Mouse (Mus musculus) spleen, embryonic (tissue): ENCODE measurements around the gene Elmo1.

Experiments
- CTCF ChIA-PET: fragments of 350-600 bp; sonication (Branson Sonifier 250); formaldehyde crosslinking; loops from one replicate; lab custom pipeline; 2022; lab: Charles Lee

Gene Elmo1

DNA sequence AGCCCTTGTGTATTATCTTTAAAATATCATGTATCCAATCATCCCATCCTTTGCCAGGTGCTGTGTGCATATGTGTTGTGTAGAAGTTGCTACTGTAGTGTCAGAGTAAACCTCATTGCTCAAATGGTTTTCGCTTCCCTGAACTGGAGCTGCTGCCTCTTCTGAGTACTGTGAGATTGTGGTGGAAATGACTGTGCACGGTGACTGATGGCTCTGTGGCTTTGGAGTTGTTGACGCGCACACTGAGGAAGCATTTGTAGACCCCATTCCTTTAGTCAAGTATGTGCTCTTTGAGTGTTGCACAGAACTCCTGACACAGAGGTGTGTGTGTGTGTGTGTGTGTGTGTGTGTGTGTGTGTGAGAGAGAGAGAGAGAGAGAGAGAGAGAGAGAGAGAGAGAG lies 166.2 kb downstream of the Elmo1 start:
- CTCF ChIA-PET, result interaction anchor here (0.9 kb wide), 1 partner anchor 19 kb away, joined by 3 read pairs; no protein-coding TSS in a partner anchor

DNA sequence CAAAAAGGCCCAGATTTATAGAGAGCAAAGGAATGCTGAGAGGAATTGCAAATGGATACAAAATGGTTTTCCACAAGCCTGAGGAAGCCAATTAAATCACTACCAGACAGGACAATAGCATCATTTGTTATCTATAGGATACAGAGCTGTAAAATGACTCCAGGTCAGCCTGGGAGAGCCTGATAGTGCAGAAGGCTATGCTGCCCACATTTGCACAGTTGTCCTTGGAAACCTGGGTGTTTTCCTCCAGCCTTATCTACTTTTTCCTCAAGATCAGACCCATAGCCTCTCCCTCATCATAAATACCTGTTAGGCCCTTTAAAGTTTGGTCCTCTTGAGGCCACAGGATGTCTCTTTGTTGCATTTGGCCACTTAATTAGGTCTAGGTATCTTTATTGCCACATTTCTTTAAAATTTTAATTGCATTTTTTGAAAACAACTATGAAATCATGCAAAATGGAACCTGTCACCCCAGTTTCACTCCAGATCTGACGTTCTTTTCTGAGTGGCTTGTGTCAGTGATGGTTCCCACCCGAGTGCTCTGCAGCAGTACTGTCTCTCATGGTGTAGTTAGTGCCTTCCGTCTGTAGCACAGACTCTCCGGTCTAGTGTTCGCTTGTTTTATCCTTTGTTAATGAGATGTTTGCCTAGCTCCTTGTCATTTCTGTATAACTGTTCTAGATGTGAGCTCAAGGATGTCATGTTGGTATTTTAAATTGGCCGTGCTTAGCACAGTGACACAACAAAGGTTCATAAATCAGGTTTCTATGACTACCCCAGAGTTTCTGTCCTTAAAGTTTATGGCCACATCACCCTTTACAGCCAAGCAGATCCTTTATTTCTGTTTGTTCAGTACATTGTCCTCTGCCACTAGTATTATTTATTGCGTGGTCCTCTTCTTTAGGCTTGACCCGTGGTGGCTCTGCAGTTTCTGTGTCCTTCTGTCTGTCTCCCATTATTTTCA lies 167.4 kb downstream of the Elmo1 start:
- CTCF ChIA-PET, result no interaction called here

DNA sequence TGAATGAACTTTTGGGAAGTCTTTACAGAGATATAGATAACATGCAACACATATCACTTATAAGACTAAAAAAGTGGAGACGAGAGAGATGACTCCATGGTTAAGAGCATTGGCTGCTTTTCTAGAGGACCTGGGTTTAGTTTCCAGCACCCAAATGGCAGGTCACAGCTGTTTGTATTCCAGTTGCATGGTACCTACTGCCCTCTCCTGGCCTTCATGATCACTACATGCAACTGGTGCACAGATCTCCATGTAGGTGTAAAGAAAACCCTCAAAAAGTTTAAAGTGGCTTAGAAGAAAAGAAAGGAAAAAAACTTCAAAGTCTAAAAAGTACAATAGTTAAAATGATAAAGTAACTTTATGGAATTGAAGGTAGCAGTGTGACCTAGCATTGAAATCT lies 172.8 kb downstream of the Elmo1 start:
- CTCF ChIA-PET, result no interaction called here

DNA sequence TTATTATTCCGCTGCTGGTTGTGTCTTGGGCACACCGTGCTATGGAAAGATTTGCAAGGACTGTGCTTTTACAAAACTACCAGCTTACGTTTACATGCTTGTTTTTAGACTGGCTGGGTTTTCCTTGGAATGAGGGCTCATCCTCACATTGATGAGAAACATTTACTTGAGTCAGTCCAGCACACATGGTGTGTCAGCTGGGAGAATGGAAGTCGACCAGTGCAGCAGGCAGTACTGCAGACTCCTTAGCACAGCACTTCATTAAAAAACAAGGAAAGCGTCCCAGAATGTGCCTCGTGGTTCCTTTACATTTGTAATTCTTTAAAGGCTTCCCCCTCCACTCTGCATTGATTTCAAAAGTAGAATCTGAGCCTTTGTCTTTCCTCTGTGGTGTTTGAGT lies 179.8 kb downstream of the Elmo1 start:
- CTCF ChIA-PET, result interaction anchor here (0.6 kb wide), 1 partner anchor 575 kb away, joined by 3 read pairs; no protein-coding TSS in a partner anchor

DNA sequence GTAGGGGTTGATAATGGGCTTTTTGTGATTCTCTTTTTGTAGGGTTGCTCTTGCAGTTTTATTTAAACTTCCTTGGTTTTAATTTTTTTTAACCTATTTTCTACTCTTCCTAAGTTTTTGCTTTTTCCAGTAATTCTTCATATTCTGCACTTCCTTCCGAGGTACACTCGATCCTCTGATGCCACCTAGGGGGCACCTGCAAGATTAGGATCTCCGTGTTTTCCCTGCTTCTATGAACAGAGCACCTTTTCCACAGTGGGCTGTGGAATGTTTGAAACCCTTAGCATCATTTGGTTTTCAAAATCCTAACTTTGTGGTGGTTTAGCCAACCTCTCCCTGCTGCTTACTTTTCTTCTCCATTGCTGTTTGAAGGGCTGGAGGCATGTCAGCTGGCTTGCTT lies 181.4 kb downstream of the Elmo1 start:
- CTCF ChIA-PET, result no interaction called here

DNA sequence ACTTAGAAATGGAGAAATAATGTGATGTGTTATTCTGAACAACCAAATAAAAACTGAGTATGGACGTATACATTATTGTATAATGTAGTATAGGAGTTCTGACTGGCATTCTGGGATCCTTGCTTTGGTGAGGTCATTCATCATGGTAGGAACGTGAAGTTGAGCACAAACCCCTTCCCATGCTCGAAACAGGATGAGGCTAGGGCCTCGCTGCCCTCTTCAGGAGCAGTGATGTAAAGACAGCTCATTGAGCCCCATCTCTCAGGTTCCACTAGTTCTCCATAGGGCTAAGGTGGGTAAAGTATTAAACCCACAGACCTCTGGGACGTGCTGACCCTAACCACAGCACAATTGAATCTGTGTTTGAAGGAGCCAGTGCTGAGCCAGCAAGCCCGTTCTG lies 182.2 kb downstream of the Elmo1 start:
- CTCF ChIA-PET, result interaction anchor here (0.6 kb wide), 1 partner anchor 88 kb away, joined by 5 read pairs; no protein-coding TSS in a partner anchor

DNA sequence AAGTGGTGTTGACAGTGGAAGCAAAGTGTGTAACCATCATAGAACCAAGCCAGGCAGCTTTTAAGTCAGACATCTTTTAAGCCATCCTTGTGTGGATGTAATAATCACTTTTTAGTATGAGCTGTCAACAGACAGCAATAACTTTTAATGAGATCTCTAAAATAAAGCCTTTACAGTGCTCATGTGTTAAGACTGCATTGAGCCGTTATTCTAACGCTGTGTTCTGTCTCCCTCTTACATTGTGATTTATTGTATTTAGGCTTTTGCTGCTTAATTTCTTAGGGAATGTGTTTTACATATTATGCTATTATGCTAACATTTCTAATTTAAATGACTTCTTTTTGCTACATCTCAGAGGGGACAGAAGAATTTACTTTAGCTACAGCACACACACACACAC lies 189.5 kb downstream of the Elmo1 start:
- CTCF ChIA-PET, result interaction anchor here (0.5 kb wide), 1 partner anchor 273 kb away, joined by 4 read pairs; no protein-coding TSS in a partner anchor

DNA sequence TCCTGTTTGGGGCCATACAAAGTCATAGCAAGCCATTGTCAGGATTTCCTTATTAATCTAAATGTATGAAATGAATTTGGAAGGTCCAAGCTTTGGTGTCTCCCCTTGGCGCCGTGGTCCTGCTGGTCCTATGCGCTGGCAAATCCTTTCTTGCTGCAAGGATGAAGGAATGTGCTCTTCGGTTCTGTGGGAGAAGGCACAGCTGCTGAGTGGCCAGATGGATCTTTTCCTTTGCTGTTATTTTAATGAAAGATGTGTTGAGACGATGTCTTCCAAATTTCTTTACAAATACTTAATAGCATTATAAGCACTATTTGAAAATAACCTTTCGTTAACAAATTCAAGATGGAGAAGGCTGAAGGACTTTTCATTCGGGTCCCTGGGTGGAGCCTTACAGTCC lies 193.5 kb downstream of the Elmo1 start:
- CTCF ChIA-PET, result interaction anchor here (0.6 kb wide), 1 partner anchor 596 kb away, joined by 5 read pairs; no protein-coding TSS in a partner anchor

DNA sequence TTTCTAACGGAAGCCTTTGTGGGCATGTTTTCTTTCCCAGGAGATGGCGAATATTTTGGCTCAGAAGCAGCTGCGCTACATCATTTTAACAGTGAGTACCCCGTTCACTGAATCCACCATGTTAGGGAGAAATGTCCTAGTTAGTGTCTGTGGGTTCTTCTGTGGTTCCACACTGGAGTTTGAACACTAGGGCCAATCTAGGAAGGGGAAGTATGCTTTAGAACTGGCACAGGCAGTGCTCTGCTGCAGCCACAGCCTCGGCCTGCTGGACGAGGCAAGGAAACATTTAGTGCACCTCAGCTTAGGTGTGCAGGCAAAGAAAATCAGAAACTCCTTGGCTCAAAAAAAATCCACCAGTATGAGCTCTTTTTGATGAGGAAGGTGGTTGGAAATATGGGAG lies 196.3 kb downstream of the Elmo1 start:
- CTCF ChIA-PET, result interaction anchor here (0.5 kb wide), 1 partner anchor 25 kb away, joined by 5 read pairs; no protein-coding TSS in a partner anchor

DNA sequence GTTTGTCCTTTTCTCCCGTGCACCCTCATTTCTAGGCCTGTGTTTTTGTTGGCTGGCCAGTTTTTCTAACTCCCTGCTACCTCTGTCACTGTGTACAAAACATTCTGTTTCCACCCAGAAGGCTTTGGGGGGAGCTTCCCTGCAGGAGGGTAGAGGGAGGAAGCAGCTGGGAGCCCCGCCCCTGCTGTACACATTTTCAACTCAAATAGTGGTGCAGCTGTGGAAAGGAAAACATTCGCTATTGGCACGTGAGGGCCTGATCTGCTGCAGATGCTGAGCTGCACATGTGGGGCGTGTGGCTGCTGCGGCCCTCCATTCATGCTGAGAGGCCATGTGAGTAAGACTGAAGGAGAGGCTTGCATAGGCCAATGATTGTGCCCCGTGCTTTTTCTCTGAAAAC lies 198.0 kb downstream of the Elmo1 start:
- CTCF ChIA-PET, result no interaction called here

DNA sequence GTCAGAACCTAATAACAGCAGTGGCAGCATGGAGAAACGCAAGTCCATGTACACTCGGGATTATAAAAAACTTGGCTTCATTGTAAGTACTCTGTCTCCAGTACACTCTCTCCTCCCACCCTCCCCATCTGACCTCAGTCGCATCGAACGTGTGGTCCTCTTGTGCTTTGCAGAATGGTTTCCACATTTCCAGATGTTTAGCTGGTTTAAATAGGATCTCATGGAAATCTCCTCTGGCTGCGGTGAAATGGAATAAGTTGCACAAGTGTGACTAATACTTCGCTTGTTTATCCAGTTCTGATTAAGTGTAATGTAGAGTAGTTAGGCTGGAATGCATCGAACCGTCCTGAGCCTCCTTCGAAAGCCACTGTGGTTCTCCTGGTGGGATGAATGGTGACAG lies 200.0 kb downstream of the Elmo1 start:
- CTCF ChIA-PET, result no interaction called here

DNA sequence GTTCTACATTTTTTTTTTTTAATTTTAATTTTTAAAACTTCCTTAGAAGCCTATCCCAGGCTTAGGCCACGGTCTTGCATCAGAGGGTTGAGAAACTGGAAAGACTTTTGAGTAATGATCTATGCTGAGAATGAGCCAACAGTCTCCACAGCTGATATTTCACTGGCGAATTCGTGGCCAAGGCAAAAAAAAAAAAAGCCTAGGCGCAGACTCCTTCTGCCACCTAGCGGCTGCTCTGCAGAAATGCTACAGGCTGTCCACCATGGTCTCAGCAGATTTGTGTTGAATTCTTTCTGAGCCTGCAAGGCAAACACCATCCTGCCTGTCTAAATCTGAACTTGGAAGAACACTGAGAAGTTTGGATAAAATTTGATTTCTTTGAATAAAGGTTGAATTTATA lies 202.0 kb downstream of the Elmo1 start:
- CTCF ChIA-PET, result interaction anchor here (0.9 kb wide), 1 partner anchor 14 kb away, joined by 3 read pairs; no protein-coding TSS in a partner anchor

DNA sequence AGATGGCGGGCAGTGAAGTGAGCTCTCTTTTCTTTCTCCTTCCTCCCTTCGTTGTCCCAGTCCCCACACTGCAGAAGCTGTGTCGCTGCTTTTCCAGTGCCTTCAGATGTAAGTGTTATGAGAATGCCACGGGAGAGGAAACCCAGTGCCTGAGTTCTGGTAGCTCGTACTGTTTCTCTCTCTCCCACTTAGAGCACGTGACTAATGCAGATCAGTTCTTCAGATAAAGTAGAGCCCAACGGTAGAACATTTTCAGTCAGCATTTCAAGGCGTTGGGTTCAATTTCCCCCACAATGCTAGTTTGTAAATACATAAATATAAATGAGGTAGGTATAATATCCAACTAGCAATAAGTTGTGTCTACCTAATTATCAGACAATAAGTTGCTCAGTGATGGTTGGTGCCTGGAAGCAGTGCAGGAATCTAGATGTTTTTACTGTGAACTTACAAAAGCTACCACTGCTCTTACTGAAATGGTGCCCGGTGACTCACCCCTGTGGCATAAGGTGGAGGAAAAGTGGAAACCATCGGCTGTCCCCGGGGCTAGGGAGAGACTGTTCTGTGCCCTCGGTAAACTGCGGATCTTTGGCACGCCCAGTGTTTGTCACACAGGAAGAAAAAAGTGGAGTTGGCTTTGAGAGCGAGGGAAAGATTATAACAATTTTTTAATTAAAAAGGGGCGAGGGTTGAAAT lies 205.0 kb downstream of the Elmo1 start:
- CTCF ChIA-PET, result no interaction called here

DNA sequence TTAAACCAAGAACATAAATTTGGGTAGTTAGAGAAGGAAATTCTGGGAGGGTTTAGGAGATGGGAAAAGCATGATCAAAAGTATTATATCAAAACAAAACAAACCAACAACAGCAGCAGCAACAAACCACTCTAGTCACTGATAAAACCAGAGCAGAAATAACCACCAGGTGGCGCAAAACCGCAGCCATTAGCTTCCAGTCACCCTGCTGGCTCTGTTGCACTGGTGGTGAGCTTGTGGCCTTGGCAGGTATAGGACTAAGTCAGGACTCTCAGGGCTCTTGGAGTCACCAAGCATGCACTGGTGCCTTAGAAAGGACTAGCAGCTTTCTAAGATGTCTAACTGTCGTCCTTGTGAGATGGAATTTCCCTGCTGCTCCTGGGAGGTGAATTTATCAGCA lies 207.4 kb downstream of the Elmo1 start:
- CTCF ChIA-PET, result interaction anchor here (0.5 kb wide), 1 partner anchor 113 kb away, joined by 5 read pairs; no protein-coding TSS in a partner anchor

DNA sequence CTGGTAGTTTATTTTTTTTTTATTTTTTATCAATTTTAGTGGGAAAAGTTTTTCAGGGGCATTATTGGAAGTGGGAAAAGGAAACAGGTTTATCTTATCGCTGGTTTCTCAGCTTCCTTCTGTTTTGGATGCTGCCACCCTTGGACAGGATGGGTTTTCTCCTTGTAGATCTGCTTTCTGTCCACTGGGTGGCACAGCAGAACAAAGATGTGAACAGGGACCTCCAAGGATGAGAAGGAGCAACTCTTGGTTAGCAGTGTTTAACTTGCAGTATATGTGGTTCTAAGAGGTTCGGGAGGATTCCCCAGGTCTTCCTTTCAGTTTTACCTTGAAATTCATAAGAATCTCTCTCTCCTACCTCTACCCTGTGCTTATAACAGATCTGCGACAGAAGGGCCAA lies 209.0 kb downstream of the Elmo1 start:
- CTCF ChIA-PET, result no interaction called here

DNA sequence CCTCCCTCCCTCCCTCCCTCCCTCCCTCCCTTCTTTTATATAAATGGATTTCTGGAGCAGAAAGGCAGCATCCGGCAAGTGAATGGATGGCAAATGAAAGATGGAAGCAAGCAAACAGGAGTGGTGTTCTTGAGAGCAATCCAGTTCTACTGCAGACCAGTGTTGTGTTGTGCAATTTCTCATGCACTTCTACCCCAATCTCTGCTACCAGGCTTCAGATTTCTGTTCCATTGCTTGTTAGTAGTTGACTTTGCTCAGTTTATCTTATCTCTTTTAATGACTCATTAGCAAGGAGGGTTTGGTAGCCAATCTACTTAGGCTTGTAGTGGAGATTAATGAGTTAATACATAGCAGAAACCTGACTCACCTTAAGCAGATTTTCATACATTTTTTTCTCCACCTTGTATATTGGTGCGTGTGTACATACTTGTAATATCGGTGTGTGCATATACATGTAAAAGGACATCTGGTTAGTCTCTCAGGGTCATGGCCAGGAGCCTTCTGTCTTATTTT lies 209.7 kb downstream of the Elmo1 start:
- CTCF ChIA-PET, result interaction anchor here (0.5 kb wide), 1 partner anchor 1522 kb away, joined by 5 read pairs; no protein-coding TSS in a partner anchor

DNA sequence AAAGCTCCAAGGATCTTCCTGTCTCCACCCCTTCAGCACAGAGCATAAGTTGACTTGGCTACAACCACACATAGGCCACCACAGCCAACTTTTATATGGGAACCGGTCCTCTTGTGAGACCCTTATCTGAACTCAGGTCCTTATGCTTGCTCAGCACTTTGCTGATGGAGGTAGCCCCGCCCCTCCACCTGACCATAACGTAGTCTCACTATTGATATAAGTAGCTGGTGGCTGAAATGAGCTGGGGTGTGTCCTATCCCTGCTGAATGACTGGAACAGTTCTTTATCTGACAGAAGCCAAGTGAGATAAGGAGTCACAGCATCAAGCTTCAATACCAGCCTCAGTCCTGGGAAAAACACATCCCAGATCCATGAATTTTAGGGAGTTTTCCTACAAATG lies 210.2 kb downstream of the Elmo1 start:
- CTCF ChIA-PET, result interaction anchor here (0.5 to 0.6 kb wide), 3 partner anchors 606 to 1523 kb away, joined by 5 to 14 read pairs (median 5); no protein-coding TSS in a partner anchor

DNA sequence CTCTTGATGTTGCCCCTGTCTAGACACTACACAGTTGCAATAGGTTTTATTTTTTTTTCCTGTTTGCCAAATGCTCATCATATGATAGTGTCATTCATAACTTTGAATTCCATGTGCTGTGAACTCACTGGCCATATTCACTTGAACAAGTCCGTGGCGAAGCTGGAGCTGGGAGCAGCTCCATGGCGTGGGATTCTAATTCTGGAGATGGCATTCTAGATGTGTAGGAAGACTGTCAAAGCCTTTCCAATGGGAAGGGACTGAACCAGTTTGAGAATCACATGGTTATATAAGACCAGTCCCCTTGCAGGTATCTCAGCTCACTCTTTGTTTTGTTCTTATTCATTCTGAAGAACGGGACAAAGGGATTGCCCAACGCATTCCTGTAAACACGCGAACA lies 211.4 kb downstream of the Elmo1 start:
- CTCF ChIA-PET, result interaction anchor here (0.7 kb wide), 1 partner anchor 145 kb away, joined by 3 read pairs; no protein-coding TSS in a partner anchor

DNA sequence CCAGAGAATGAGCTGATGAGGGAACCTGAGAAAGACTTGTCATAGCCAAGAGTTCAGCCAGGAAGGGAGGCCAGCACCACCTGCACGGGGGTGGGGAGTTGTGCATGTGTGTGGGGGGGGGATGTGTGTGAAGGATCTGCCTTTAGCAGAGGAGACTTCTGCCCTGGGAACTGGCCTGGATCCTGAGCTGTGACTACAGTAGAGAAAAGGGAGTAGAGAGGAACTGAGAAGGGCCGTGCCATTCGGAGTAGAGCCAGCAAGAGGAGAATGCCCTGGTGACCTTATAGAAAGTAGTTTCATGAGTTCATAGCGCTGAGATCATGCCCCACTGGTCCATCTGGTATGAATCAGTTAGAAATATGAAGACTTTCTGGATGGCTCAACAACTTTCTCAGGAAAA lies 215.2 kb downstream of the Elmo1 start:
- CTCF ChIA-PET, result interaction anchor here (0.9 kb wide), 1 partner anchor 14 kb away, joined by 3 read pairs; no protein-coding TSS in a partner anchor

DNA sequence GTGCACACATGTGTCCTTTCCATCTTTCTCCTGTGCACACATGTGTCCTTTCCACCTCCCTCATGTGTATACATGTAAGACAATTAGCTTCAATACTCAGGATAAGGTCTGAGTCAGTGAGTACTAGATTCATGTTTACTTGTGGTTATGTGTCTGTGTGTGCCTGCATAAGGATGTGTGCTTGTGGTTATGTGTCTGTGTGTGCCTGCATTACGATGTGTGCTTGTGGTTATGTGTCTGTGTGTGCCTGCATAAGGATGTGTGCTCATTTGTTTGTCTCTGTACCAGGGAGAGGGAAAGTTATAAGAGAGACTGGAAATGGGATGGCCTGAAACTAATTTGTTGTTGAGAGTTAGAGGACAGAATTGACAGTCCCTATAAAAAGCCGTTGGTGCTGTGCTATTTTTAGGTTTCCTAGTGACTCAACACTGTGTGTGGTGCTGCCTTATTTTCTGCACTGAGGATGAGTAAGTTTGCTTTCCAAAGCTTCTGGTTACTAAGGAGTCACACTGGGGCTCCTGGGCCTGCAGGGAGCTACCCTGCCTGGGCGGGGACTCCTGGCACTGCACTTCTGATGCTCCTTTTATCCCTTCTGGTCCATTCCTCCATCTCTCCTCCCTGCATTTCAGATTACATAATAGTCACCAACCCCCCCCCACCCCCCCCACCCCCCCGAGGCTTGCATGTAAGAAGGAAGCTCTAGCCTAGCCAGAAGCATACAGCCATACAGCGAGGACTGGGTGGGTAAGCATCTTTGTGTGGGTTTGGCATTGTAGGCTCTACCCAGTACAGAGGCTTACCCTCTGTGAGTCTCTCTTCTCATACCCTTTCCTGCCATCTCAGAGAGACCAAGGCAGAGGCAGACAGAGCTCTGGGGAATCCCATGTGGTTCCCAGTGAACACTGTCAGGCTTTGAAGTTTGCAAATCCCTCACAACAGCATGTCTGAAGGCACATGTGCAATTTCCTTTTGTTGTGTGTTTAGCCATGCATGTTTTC lies 216.1 kb downstream of the Elmo1 start:
- CTCF ChIA-PET, result interaction anchor here (0.9 kb wide), 1 partner anchor 15 kb away, joined by 3 read pairs; no protein-coding TSS in a partner anchor
